Mouse (Mus musculus): ENCODE measurements around the gene Mdm2.

- TF ChIP-seq CTCF (IDR thresholded peaks at IDR 0.05; ENCODE audit: extremely low read depth, insufficient read depth, low read length) = no peak
- TF ChIP-seq POLR2A (IDR thresholded peaks at IDR 0.05; ENCODE audit: extremely low read depth, insufficient read depth, low read length) = no peak
These were observed 38.6 kb upstream of the Mdm2 start for GRCm38 (mm10) chr10:117749050-117749686.
